Mouse (Mus musculus) embryonic facial prominence, embryonic 14.5 days (tissue): Measurements from ENCODE around the gene Gal3st2c. TPM values are rescaled to one million over a fixed set of nuclear protein-coding genes. Genes with fewer than 3 reads are reported as not detected.

Experiments used
- ATAC-seq: fragments of 200-750 bp; cut with Nextera tagmentation; 2 replicates; pipeline ENCODE4 v1.8.0; 2017; ENCODE audit warnings: low read depth, moderate number of reproducible peaks, moderate TSS enrichment
- DNase-seq: peaks from one replicate; pipeline ENCODE4 v3.0.0-alpha.2; 2015; ENCODE audit warnings: low spot score
- H3K27ac ChIP-seq: fragments of 300-500 bp; sonication (generic); replicated peaks from 2 replicates; pipeline ENCODE4 v1.5.1; 2014; ENCODE audit warnings: low read depth, mild to moderate bottlenecking, low read length, moderate library complexity
- H3K27me3 ChIP-seq: fragments of 300-500 bp; sonication (generic); replicated peaks from 2 replicates; pipeline ENCODE4 v1.6.1; 2014; ENCODE audit warnings: low read length; ENCODE audit not compliant: control insufficient read depth, insufficient read depth
- H3K36me3 ChIP-seq: fragments of 300-500 bp; sonication (generic); 2 replicates; pipeline ENCODE4 v1.6.1; 2014; ENCODE audit warnings: low read length, mixed read lengths; ENCODE audit not compliant: control insufficient read depth, insufficient read depth
- H3K4me1 ChIP-seq: fragments of 300-500 bp; sonication (generic); 2 replicates; pipeline ENCODE4 v1.6.1; 2014; ENCODE audit warnings: antibody characterized with exemption, low read length; ENCODE audit not compliant: control insufficient read depth, insufficient read depth
- H3K4me2 ChIP-seq: fragments of 300-500 bp; sonication (generic); 2 replicates; pipeline ENCODE4 v1.6.1; 2014; ENCODE audit warnings: low read depth, mild to moderate bottlenecking, low read length, moderate library complexity, mixed read lengths
- H3K4me3 ChIP-seq: fragments of 300-500 bp; sonication (generic); 2 replicates; pipeline ENCODE4 v1.5.1; 2014; ENCODE audit warnings: low read depth, mild to moderate bottlenecking, low read length
- H3K9ac ChIP-seq: fragments of 300-500 bp; sonication (generic); 2 replicates; pipeline ENCODE4 v1.6.1; 2014; ENCODE audit warnings: low read depth, mild to moderate bottlenecking, low read length, moderate library complexity, mixed read lengths
- H3K9me3 ChIP-seq: fragments of 300-500 bp; sonication (generic); 2 replicates; pipeline ENCODE4 v1.6.1; 2016; ENCODE audit warnings: low read length; ENCODE audit not compliant: control insufficient read depth
- WGBS: fragments of 180-500 bp; shearing (Covaris S2); extraction: QIAGEN DNeasy Blood & Tissue Kit; methylation state at CpG from one replicate; pipeline ENCODE4 v1.1.7; 2014; 5-methylcytosine and 5-hydroxymethylcytosine counted together
- polyA plus RNA-seq: library from polyadenylated mRNA; unstranded; fragments of >200 nt; fragmentation: Nextera tagmentation; extraction: Ambion mirVana; gene quantifications from 2 replicates; pipeline ENCODE4 v1.2.1, GENCODE M21; 2014

Gene Gal3st2c
- polyA plus RNA-seq, 1 experiment from 2014 or later, result not detected

GRCm38 (mm10) chr1:94028741-94029140, 38.4 kb downstream of the Gal3st2c start:
- DNase-seq (no peak), ATAC-seq (no peak)
- Histone ChIP-seq H3K27ac (no peak overlapping the region), H3K9me3 (no peaks in the 10 kb centered on the region), H3K27me3 (no peaks in the 10 kb centered on the region), H3K9ac (no peak overlapping the region), H3K4me3 (no peak overlapping the region), H3K4me1 (no peaks in the 10 kb centered on the region), H3K4me2 (no peak overlapping the region), H3K36me3 (no peaks in the 10 kb centered on the region)
- 89% methylated on average over 2 of the region's 2 CpGs for WGBS

DNA sequence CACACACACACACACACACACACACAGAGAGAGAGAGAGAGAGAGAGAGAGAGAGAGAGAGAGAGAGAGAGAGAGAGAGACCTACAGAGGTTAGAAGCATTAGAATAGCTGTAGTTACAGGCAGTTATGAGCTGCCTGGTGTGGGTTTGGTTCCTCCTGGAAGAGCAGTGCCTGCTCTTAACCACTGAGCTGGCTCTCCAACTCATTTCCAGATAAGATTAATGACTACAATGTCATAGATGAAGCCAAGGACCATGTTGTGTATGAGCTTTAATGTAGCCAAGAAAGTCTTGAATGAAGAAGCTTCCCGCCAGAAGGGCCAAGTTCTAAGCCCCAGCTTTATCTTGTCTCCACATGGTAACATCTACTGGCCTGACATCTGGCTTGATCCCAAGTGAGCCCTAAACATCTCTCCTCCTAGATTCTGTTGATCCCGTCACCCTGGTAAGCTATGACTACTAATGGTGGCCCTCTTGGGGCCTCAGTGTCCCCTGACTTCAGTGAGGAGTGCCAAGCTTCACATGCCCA, 42.8 kb downstream of the Gal3st2c start:
- no peak overlapping the region for H3K4me2 ChIP-seq
- no peak for DNase-seq
- H3K27me3 ChIP-seq, result no peaks in the 10 kb centered on the region
- 96% methylated on average over 2 of the region's 2 CpGs for WGBS
- ATAC-seq, result no peak
- H3K9ac ChIP-seq, result no peak overlapping the region
- no peaks in the 10 kb centered on the region for H3K9me3 ChIP-seq
- H3K36me3 ChIP-seq, result no peaks in the 10 kb centered on the region
- H3K4me3 ChIP-seq, result no peak overlapping the region
- 0 out of 2 replicates have a peak, but pooled peaks cover 3% of the 10 kb centered on the region for H3K4me1 ChIP-seq
- no peak overlapping the region for H3K27ac ChIP-seq

GRCm38 (mm10) chr1:94034984-94035743, 44.9 kb downstream of the Gal3st2c start:
- H3K9me3 ChIP-seq, result no peaks in the 10 kb centered on the region
- H3K9ac ChIP-seq, result peak overlapping the region; percentile 50
- 2% methylated on average over 22 of the region's 25 CpGs for WGBS
- ATAC-seq (peak; percentile 94), DNase-seq (peak; percentile 90)
- H3K4me3 ChIP-seq, result peak overlapping the region; percentile 35
- H3K4me2 ChIP-seq, result peak overlapping the region; percentile 66
- no peaks in the 10 kb centered on the region for H3K36me3 ChIP-seq
- H3K4me1 ChIP-seq, result 0 out of 2 replicates have a peak, but pooled peaks cover 3% of the 10 kb centered on the region
- H3K27ac ChIP-seq, result peak overlapping the region; percentile 19
- H3K27me3 ChIP-seq, result no peaks in the 10 kb centered on the region

- Histone ChIP-seq H3K27ac (no peak overlapping the region), H3K9ac (no peak overlapping the region), H3K4me2 (no peak overlapping the region), H3K4me3 (no peak overlapping the region), H3K4me1 (0 out of 2 replicates have a peak, but pooled peaks cover 3% of the 10 kb centered on the region), H3K36me3 (no peaks in the 10 kb centered on the region), H3K27me3 (no peaks in the 10 kb centered on the region), H3K9me3 (no peaks in the 10 kb centered on the region)
- ATAC-seq (no peak), DNase-seq (no peak)
- WGBS, result 89% methylated on average over 2 of the region's 2 CpGs
These were observed 50.1 kb downstream of the Gal3st2c start for GRCm38 (mm10) chr1:94040391-94040790.

DNA sequence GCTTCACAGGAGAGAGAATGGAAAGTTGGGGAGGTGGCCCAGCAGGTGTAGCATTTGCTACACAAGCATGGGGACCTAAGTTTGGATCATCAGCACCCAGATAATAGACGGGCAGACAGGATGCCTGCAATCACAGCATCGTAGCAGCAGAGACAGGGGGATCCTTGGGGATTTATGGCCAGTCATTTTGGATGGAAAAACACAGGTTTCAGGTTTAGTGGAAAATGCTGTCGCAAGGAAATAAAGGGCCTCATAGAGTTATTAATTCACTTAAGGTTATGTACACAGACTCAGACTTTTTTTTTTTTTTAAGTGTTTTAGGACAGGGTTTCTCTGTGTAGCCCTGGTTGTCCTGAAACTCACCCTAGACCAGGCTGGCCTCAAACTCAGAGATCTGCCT, 55.2 kb downstream of the Gal3st2c start:
- Histone ChIP-seq H3K36me3 (no peaks in the 10 kb centered on the region), H3K4me1 (no peaks in the 10 kb centered on the region), H3K27me3 (no peaks in the 10 kb centered on the region), H3K9ac (no peak overlapping the region), H3K27ac (no peak overlapping the region), H3K4me3 (no peak overlapping the region), H3K9me3 (no peaks in the 10 kb centered on the region), H3K4me2 (no peak overlapping the region)
- DNase-seq, result no peak
- no peak for ATAC-seq
- 64% methylated on average over 3 of the region's 3 CpGs for WGBS

DNA sequence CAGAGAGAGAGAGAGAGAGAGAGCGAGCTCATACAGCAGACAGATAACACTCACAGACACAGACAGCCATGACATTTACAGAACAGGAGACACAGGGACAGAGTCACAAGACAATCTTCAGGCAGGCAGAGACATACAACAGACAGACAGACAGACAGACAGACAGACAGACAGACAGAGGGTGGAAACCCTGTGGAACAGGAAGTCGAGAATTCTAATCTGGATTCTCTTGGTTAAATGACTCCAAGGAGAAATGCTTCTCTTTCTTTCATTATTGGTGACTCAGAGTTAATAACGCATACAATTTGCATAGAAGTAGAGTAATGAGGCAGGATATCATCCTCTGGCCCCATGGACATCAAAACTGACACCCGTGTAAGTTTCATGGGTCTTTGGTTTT, 56.2 kb downstream of the Gal3st2c start:
- no peak overlapping the region for H3K4me2 ChIP-seq
- H3K27ac ChIP-seq, result no peak overlapping the region
- H3K4me1 ChIP-seq, result no peaks in the 10 kb centered on the region
- no peak overlapping the region for H3K4me3 ChIP-seq
- no peaks in the 10 kb centered on the region for H3K9me3 ChIP-seq
- DNase-seq (no peak), ATAC-seq (no peak)
- H3K36me3 ChIP-seq, result no peaks in the 10 kb centered on the region
- WGBS, result 74% methylated on average over 4 of the region's 4 CpGs
- H3K9ac ChIP-seq, result no peak overlapping the region
- H3K27me3 ChIP-seq, result no peaks in the 10 kb centered on the region

- WGBS, result 81% methylated on average over 5 of the region's 5 CpGs
- no peaks in the 10 kb centered on the region for H3K36me3 ChIP-seq
- ATAC-seq (no peak), DNase-seq (no peak)
- H3K9ac ChIP-seq, result no peak overlapping the region
- H3K4me2 ChIP-seq, result no peak overlapping the region
- no peaks in the 10 kb centered on the region for H3K9me3 ChIP-seq
- H3K4me3 ChIP-seq, result no peak overlapping the region
- no peaks in the 10 kb centered on the region for H3K27me3 ChIP-seq
- no peaks in the 10 kb centered on the region for H3K4me1 ChIP-seq
- no peak overlapping the region for H3K27ac ChIP-seq
These were observed 60.8 kb downstream of the Gal3st2c start for GRCm38 (mm10) chr1:94051104-94051503.

- H3K9ac ChIP-seq, result no peak within 1 kb of the TSS
- DNase-seq (no peak), ATAC-seq (no peak)
- H3K27ac ChIP-seq, result no peak within 1 kb of the TSS
- H3K27me3 ChIP-seq, result no peaks in the 10 kb centered on the region
- H3K9me3 ChIP-seq, result no peaks in the 10 kb centered on the region
- H3K4me3 ChIP-seq, result no peak within 1 kb of the TSS
- no peak within 1 kb of the TSS for H3K4me2 ChIP-seq
- H3K36me3 ChIP-seq, result no peaks in the 10 kb centered on the region
- WGBS, result 54% methylated on average over 6 of the region's 6 CpGs
- H3K4me1 ChIP-seq, result no peaks in the 10 kb centered on the region
These were observed 62.1 kb downstream of the Gal3st2c start, which contains the start of gene Pdcd1 for GRCm38 (mm10) chr1:94052373-94052772. Gene Pdcd1 (minus strand): TSS chr1:94052553.
